21 mouse cellular contexts compared by ENCODE assay signal in the genomic region with DNA sequence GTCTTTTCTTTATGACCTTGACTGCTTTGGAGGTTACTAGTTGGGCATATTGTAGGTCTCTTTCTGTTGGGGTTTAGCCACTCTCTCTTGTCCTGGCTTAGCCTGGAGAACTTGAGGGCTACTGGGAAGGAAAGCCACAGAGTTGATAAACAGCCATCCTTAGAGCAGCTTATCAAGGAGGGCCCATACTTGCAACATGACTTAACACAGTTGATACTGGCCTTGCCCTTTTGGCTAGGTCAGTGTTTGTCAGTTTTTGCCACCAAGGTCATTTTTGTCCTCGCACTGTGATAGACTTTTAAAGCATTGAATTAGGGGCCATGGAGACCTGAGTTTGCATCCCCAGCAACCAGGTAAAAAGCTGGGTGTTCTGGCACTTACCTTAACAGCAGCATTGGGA. TPM values are rescaled to one million over a fixed set of nuclear protein-coding genes. Genes with fewer than 3 reads are reported as not detected.
DNase-seq lines count a peak whose midpoint lies in the region; ATAC-seq lines count a peak whose summit lies in the region.
"Had no signal": no experiment of that assay in that cellular context is flagged by ENCODE, and none has a peak within 500 bp of the region (broad histone marks: within the 10 kb centered on the region; RNA-seq: fewer than 3 reads in every experiment).

No protein-coding gene starts in this region.

- H3K4me3 ChIP-seq in midbrain, embryonic 11.5 days (ENCODE audit: low read depth, low read length), result no peak overlapping the region
- no peak overlapping the region for H3K4me3 ChIP-seq in midbrain, embryonic 14.5 days (replicated peaks; ENCODE audit: low read depth, low read length)
- H3K4me3 ChIP-seq: embryonic facial prominence, embryonic 13.5 days; embryonic facial prominence, embryonic 15.5 days; erythroblast, embryonic 14.5 days; forebrain, embryonic 12.5 days had no signal

- H3K9ac ChIP-seq in midbrain, embryonic 11.5 days (ENCODE audit: low read length), result no peak overlapping the region
- no peak overlapping the region for H3K9ac ChIP-seq in midbrain, embryonic 14.5 days (replicated peaks; ENCODE audit: low read length)
- H3K9ac ChIP-seq: embryonic facial prominence, embryonic 13.5 days; embryonic facial prominence, embryonic 15.5 days; forebrain, embryonic 12.5 days had no signal

- H3K27me3 ChIP-seq in midbrain, embryonic 11.5 days (ENCODE audit: control insufficient read depth, insufficient read depth, low read length), result no peaks in the 10 kb centered on the region
- no peaks in the 10 kb centered on the region for H3K27me3 ChIP-seq in midbrain, embryonic 14.5 days (ENCODE audit: control insufficient read depth, insufficient read depth, low read length)
- H3K27me3 ChIP-seq: embryonic facial prominence, embryonic 13.5 days; embryonic facial prominence, embryonic 15.5 days had no signal

- H3K27ac ChIP-seq in midbrain, embryonic 11.5 days (ENCODE audit: low read depth, low read length), result no peak overlapping the region
- no peak overlapping the region for H3K27ac ChIP-seq in midbrain, embryonic 14.5 days (replicated peaks; ENCODE audit: low read depth, low read length)
- H3K27ac ChIP-seq: embryonic facial prominence, embryonic 13.5 days; embryonic facial prominence, embryonic 15.5 days; forebrain, embryonic 12.5 days had no signal

- H3K4me2 ChIP-seq in midbrain, embryonic 11.5 days, result no peak overlapping the region
- H3K4me2 ChIP-seq in midbrain, embryonic 14.5 days (ENCODE audit: low read length), result no peak overlapping the region
- H3K4me2 ChIP-seq: embryonic facial prominence, embryonic 13.5 days; embryonic facial prominence, embryonic 15.5 days; forebrain, embryonic 12.5 days had no signal

- WGBS in midbrain, embryonic 11.5 days, result 84% methylated on average over 1 of the region's 1 CpGs
- 94% methylated on average over 1 of the region's 1 CpGs for WGBS in midbrain, embryonic 14.5 days

- ATAC-seq in midbrain, embryonic 11.5 days (ENCODE audit: low FRiP score), result no peak
- no peak for ATAC-seq in midbrain, embryonic 14.5 days (ENCODE audit: low FRiP score, low TSS enrichment)
- ATAC-seq: forebrain, embryonic 14.5 days; forebrain, embryonic 16.5 days had no signal

- DNase-seq in adrenal gland, adult 2 months, result peak; percentile 66
- no peak for DNase-seq in adrenal gland, postnatal 4 days (ENCODE audit: low spot score in 2 of 2)
- DNase-seq in adrenal gland, postnatal 36 days, result peak; percentile 4 to 37
- no peak for DNase-seq in adrenal gland, postnatal 10 days
- DNase-seq in midbrain, embryonic 11.5 days (ENCODE audit: low spot score, missing footprints), result peak; percentile 23
- no peak for DNase-seq in midbrain, embryonic 14.5 days
- DNase-seq: cerebellum, adult 11 months; cerebellum, adult 18-20 months; cerebellum, adult 8-10 months; cerebellum, adult 9-11 months; cerebellum, postnatal 14 days; cerebellum, postnatal 36 days; embryo, embryonic 11 days had no signal

- no peaks in the 10 kb centered on the region for H3K9me3 ChIP-seq in midbrain, embryonic 11.5 days (ENCODE audit: control insufficient read depth, low read length)
- no peaks in the 10 kb centered on the region for H3K9me3 ChIP-seq in midbrain, embryonic 14.5 days (ENCODE audit: control insufficient read depth, low read length)
- H3K9me3 ChIP-seq: embryonic facial prominence, embryonic 13.5 days; embryonic facial prominence, embryonic 15.5 days; forebrain, embryonic 12.5 days had no signal

- no peaks in the 10 kb centered on the region for H3K36me3 ChIP-seq in midbrain, embryonic 11.5 days (ENCODE audit: control insufficient read depth, insufficient read depth, low read length)
- H3K36me3 ChIP-seq in midbrain, embryonic 14.5 days (ENCODE audit: control insufficient read depth, insufficient read depth, low read length), result no peaks in the 10 kb centered on the region
- H3K36me3 ChIP-seq: embryonic facial prominence, embryonic 13.5 days; embryonic facial prominence, embryonic 15.5 days; forebrain, embryonic 12.5 days had no signal

- peaks cover 2% of the 10 kb centered on the region; the same call in 1 of the 2 replicates for H3K4me1 ChIP-seq in midbrain, embryonic 11.5 days (ENCODE audit: control insufficient read depth, insufficient read depth, low read length)
- 0 out of 2 replicates have a peak, but pooled peaks cover 4% of the 10 kb centered on the region for H3K4me1 ChIP-seq in midbrain, embryonic 14.5 days (ENCODE audit: control insufficient read depth, insufficient read depth, low read length)
- H3K4me1 ChIP-seq: embryonic facial prominence, embryonic 13.5 days; embryonic facial prominence, embryonic 15.5 days had no signal

RNA-seq across cellular contexts. Expression of gene Wnt5a, which starts 23.7 kb away (rescaled TPM):
- total RNA-seq in adrenal gland, adult 2 months (2021), result 10 to 100 TPM; 35.0 to 51.3 TPM
- 79.8 and 92.9 TPM in 2 replicates for polyA plus RNA-seq in adrenal gland, adult 2 months (2012; rRNA removed)
- total RNA-seq in adrenal gland, postnatal 4 days (2021), result 10 to 100 TPM; 34.0 to 42.9 TPM
- total RNA-seq in adrenal gland, postnatal 36 days (2021), result 10 to 100 TPM; 25.8 to 44.3 TPM
- total RNA-seq in adrenal gland, postnatal 10 days (2021), result 10 to 100 TPM; 18.7 to 24.8 TPM
- polyA plus RNA-seq in midbrain, embryonic 11.5 days (2014; fragmentation: Nextera tagmentation; extraction: Ambion mirVana), result 27.8 and 31.3 TPM in 2 replicates
- 12.1 and 17.3 TPM in 2 replicates for polyA plus RNA-seq in midbrain, embryonic 14.5 days (2014; fragmentation: Nextera tagmentation; extraction: Ambion mirVana)
- total RNA-seq: common myeloid progenitor, adult 5-6 weeks; MEL had no signal
- polyA plus RNA-seq: erythroblast, embryonic 14.5 days had no signal

Comparison
In these comparisons a context has a peak if more than half of its experiments do, and no peak if none do; other contexts are left out.
1. DNase-seq: peak in adrenal gland, adult 2 months (single experiment), adrenal gland, postnatal 36 days (2 of 2) and midbrain, embryonic 11.5 days (single experiment); none in adrenal gland, postnatal 4 days (0 of 2), adrenal gland, postnatal 10 days (single experiment) and midbrain, embryonic 14.5 days (single experiment).